Mouse (Mus musculus): Measurements from ENCODE around the gene Cdt1.
A peak's percentile ranks its signal among the peaks of the same experiment; 100 is the strongest.

Gene Cdt1

DNA sequence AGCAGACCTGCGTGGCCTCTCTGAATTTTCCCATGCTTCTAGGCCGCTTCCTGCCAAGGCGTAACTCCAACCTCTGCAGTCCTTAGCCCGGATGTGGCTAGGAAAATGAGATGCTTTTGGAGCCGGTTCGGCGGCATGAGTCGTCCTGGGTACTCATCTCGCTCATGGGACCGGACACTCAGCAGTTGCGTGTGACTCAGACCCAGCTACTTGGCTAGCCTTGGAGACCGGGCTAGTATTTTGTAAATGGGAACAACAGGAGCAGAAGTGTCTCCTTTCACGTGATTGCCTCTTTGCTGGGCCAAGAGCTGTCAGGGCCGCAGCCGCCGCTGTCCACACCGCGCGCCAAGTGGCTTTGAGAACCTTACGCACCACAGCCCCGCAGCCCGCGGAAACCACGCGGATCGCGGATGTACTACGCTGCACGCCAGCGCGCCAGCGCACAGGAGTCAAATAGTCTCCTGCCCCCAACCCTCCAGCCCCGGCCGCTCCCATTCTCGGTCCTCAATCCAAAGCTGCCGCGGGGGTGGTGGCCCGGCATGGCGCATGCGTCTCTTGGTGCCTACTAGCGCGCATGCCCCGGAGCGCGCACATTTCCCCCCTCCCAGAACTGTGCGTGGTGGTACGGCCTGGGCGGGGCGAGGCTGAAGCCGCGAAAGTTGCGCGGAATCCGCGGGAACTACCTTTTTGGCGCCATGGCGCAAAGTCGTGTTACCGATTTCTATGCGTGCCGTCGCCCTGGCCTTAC lies at the start of gene Cdt1:
Gene Cdt1 (plus strand): TSS at position 655 of the 748 bp plus-strand sequence.
- DNase-seq = peak; percentile 94

GRCm38 (mm10) chr8:122520611-122521010 lies 47.2 kb upstream of the Cdt1 start:
- DNase-seq = no peak

DNA sequence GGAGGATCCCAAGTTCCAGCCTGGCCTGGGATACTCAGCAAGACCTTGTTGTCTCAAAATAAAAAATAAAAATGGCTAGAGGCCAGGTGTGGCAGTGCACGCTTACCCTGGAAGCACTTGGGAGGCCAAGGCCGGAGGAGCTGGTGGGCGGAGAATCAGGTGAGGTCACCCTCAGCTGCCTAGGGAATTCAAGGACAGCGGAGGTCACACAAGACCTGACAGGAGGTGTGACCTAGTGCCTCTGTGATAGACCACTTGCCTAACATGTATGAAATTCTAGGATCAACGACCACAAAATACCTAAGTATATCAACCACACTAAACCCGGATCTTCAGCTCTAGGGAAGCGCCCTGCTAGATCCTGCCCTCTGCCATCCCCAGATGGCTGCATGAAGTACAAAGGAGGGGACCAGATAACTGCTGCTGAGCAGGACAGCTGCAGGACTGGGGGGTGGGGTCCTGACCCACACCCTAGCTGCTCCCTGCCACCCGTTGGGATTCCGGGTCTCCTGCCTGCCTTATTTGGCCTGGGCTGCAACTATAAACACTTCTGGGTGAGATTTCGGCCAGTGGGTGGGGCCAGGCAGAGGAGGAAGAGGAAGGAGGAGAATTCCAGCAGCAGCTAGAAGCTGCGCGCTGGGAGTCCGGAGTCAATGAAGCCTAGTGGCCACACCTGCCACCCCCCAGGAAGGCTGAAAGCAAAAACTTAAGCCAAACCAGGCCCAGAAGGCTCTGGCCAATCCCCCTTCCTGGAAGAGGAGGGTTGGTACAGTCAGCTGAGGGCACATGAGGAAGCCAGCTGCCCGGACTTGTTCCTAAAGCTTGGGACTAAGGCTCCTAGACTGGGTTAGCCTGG lies 44.8 kb upstream of the Cdt1 start:
- no peak for DNase-seq

- peak; percentile 35 for DNase-seq
Measured at GRCm38 (mm10) chr8:122523652-122524360, 44.0 kb upstream of the Cdt1 start.

DNA sequence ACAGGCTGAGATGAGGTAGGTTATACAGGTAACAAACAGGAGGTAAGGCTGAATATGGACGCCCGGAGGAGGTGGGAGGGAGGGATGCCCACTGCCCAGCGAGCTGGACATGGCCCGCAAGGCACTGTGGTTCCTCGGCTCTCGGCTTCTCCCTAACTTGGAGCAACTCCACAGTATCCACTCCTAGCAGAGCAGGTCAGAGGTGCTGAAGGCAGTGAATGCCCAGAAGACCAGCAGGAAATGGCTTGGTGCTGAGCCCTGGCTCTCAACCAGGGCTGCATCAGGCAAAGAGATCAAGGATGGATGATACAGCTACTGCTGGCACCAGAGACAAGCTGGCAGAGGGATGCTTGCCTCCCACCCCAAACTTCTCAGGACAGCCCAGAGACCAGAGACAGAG lies 43.3 kb upstream of the Cdt1 start:
- DNase-seq = no peak

GRCm38 (mm10) chr8:122525004-122525403 lies 42.8 kb upstream of the Cdt1 start:
- DNase-seq = no peak

GRCm38 (mm10) chr8:122526084-122526483 lies 41.7 kb upstream of the Cdt1 start:
- DNase-seq = no peak

GRCm38 (mm10) chr8:122526526-122527170 lies 41.2 kb upstream of the Cdt1 start:
- no peak for DNase-seq

DNA sequence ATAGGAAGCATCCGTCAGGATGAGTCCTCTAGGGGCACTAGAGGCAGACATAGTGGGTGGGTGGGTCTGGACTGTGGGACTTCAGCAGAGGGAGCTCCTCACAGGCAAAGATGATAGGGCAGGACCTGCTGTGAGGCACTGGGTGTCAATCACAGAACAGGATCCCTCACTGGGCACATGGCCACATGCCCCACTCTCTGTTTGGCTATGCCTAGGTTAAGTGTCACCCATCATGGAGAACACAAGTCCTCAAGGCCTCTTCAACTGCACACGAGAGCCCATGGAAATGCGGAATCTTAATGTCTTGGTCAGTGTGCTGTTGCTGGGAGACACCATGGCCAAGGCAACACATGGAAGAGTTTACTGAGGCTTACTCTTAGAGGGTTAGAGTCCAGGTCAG lies 39.9 kb upstream of the Cdt1 start:
- DNase-seq = no peak

DNA sequence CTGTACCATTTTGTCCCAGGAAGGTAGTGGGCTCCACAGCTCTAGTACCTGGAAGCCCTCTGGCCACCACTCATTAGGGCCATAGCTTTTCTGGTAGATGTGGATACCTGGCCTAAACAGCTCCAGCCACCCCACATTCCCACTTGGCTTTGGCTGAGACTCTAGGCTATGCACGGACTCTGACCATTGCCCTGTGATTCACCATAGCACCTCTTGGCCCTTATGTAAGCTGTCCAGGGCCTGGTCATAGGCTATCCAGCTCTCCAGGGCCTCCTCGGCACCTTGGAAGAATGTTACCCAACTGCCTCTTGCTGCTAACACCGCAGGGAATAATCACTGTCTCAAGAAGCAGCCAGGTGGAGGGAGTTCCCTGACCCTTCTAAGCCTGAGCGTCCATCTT lies 38.7 kb upstream of the Cdt1 start:
- no peak for DNase-seq

GRCm38 (mm10) chr8:122531312-122531711 lies 36.5 kb upstream of the Cdt1 start:
- DNase-seq = no peak

GRCm38 (mm10) chr8:122537033-122537432 lies 30.8 kb upstream of the Cdt1 start:
- no peak for DNase-seq

GRCm38 (mm10) chr8:122537812-122538211 lies 30.0 kb upstream of the Cdt1 start:
- DNase-seq = no peak

- no peak for DNase-seq
Measured at GRCm38 (mm10) chr8:122538310-122539076, 29.3 kb upstream of the Cdt1 start.

DNA sequence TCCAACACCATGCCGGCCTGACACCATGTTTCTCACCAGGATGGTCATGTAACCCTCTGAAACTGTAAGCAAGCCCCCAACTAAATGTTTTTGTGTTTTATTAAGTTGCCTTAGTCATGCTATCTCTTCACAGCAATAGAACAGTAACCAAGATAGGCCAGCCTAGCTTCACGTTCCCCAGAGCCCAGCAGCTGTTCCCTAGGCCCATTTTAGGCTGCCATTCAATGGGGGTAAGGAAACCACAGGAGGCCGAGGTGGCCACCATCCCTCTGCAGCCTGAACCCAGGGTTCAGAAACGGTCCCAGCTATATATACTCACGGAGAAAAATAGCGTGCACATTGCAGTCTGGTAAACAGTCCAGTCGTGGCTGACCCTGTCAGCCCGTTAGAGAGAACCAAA lies 23.7 kb upstream of the Cdt1 start:
- DNase-seq = no peak

DNA sequence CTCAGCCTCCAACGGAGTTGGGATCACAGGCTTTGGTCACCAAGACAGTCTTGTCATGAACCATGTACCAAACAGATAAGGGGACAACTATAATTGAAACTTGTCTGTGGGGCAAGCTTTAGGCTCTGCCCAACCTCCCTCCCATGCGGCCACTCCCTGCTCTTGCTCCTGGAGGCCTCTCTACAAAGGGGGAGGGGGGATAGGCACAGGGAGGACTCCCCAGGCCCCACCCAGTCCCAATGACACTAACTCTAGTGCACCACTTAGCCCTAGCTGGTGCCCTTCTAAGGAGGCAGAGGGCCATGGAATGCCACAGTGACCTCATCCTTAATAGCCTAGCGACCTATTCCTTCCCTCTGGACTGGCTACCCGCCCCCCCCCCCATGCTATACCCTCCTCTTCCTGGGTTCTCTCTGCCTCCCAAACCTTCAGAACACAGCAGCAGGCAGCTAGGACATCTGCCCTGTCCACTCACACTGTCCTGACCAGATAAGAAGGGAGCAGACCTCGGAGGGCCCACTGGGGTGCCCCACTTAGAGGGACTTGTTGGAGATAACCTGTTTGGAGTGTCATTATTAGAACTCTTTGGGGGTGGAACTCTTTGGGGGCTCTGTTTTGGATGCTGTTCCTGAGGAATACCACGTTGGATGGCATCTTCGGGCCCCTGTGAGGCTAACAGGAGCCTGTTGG lies 21.6 kb upstream of the Cdt1 start:
- DNase-seq = no peak

GRCm38 (mm10) chr8:122546811-122547453 lies 20.9 kb upstream of the Cdt1 start:
- no peak for DNase-seq

GRCm38 (mm10) chr8:122547815-122548214 lies 20.0 kb upstream of the Cdt1 start:
- DNase-seq = no peak

GRCm38 (mm10) chr8:122548331-122548730 lies 19.5 kb upstream of the Cdt1 start:
- no peak for DNase-seq

GRCm38 (mm10) chr8:122548891-122549439 lies 18.9 kb upstream of the Cdt1 start:
- DNase-seq = no peak

All from right cerebral cortex, postnatal 4 days (tissue).